Mouse (Mus musculus) lung, postnatal 0 days (tissue): Measurements from ENCODE around the gene Gsx2. TPM values are rescaled to one million over a fixed set of nuclear protein-coding genes. Genes with fewer than 3 reads are reported as not detected.
A peak's percentile ranks its signal among the peaks of the same experiment; 100 is the strongest.

Experiments
- ATAC-seq: fragments of 200-750 bp; cut with Nextera tagmentation; 2 replicates; pipeline ENCODE4 v1.8.0; 2017; ENCODE audit warnings: moderate library complexity
- DNase-seq: peaks from one replicate; pipeline ENCODE4 v3.0.0-alpha.2; 2016; ENCODE audit warnings: low spot score
- H3K27ac ChIP-seq: fragments of 300-500 bp; sonication (generic); 2 replicates; pipeline ENCODE4 v1.5.1; 2014; ENCODE audit warnings: antibody characterized with exemption, mild to moderate bottlenecking, low read length, mixed read lengths
- H3K27me3 ChIP-seq: fragments of 300-500 bp; sonication (generic); replicated peaks from 2 replicates; pipeline ENCODE4 v1.6.1; 2014; ENCODE audit warnings: low read length, mixed read lengths; ENCODE audit not compliant: insufficient read depth
- H3K36me3 ChIP-seq: fragments of 300-500 bp; sonication (generic); 2 replicates; pipeline ENCODE4 v1.6.1; 2014; ENCODE audit warnings: low read length, mixed read lengths; ENCODE audit not compliant: insufficient read depth
- H3K4me1 ChIP-seq: fragments of 300-500 bp; sonication (generic); 2 replicates; pipeline ENCODE4 v1.6.1; 2014; ENCODE audit warnings: antibody characterized with exemption, low read depth, low read length, mixed read lengths; ENCODE audit not compliant: insufficient read depth
- H3K4me2 ChIP-seq: fragments of 300-500 bp; sonication (generic); replicated peaks from 2 replicates; pipeline ENCODE4 v1.6.1; 2014; ENCODE audit warnings: low read depth, mild to moderate bottlenecking, low read length, moderate library complexity, mixed read lengths
- H3K4me3 ChIP-seq: fragments of 300-500 bp; sonication (generic); 2 replicates; pipeline ENCODE4 v1.5.1; 2014; ENCODE audit warnings: low read depth, low read length
- H3K9ac ChIP-seq: fragments of 300-500 bp; sonication (generic); replicated peaks from 2 replicates; pipeline ENCODE4 v1.6.1; 2014; ENCODE audit warnings: low read depth, mild to moderate bottlenecking
- H3K9me3 ChIP-seq: fragments of 300-500 bp; sonication (generic); 2 replicates; pipeline ENCODE4 v1.6.1; 2016; ENCODE audit warnings: low read length, mixed read lengths
- CTCF ChIP-seq: IDR thresholded peaks from 2 replicates; pipeline ENCODE4 v1.5.1; 2016; ENCODE audit warnings: antibody characterized with exemption, mild to moderate bottlenecking
- EP300 ChIP-seq: IDR thresholded peaks from 2 replicates; pipeline ENCODE4 v1.6.1; 2016; ENCODE audit warnings: antibody characterized with exemption, mild to moderate bottlenecking, control low read depth
- WGBS: fragments of 180-500 bp; shearing (Covaris S2); extraction: QIAGEN DNeasy Blood & Tissue Kit; methylation state at CpG from one replicate; pipeline ENCODE4 v1.1.7; 2014; 5-methylcytosine and 5-hydroxymethylcytosine counted together
- polyA plus RNA-seq: library from polyadenylated mRNA; unstranded; fragments of >200 nt; fragmentation: Nextera tagmentation; extraction: Ambion mirVana; gene quantifications from 2 replicates; pipeline ENCODE4 v1.2.1, GENCODE M21; 2015

Gsx2 gene
- polyA plus RNA-seq, 1 experiment from 2014 or later = not detected

- Histone ChIP-seq H3K9me3 (no peaks in the 10 kb centered on the region), H3K36me3 (no peaks in the 10 kb centered on the region), H3K4me3 (no peak overlapping the region), H3K9ac (no peak overlapping the region), H3K27ac (no peak overlapping the region), H3K4me1 (no peaks in the 10 kb centered on the region), H3K4me2 (no peak overlapping the region), H3K27me3 (no peaks in the 10 kb centered on the region)
- TF ChIP-seq CTCF (no peak), EP300 (no peak)
- DNase-seq (no peak), ATAC-seq (no peak)
- 73% methylated on average over 3 of the region's 3 CpGs for WGBS
These were observed 31.1 kb downstream of the Gsx2 start for GRCm38 (mm10) chr5:75106511-75106910.

DNA sequence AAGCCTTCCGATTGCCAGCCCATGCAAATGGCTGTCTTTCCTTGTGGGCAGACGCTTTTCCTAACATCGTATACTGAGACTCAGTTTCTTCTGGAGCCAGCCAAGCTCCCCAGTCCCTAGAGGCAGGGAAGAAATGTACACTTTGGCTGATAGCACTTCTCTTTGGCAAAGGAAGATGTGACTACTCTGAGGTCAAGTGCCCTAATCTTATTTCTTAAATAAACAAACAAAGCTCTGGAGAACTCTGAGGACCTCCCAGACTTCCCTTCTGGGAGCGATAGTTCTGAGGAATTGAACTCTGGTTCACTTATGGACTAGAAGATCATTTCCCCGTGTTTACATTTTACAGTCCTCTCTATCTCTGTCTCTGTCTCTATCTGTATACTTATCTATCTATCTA lies 34.0 kb downstream of the Gsx2 start:
- no peak overlapping the region for H3K4me2 ChIP-seq
- DNase-seq (no peak), ATAC-seq (no peak)
- no peak overlapping the region for H3K4me3 ChIP-seq
- 14% methylated on average over 5 of the region's 5 CpGs for WGBS
- no peaks in the 10 kb centered on the region for H3K36me3 ChIP-seq
- no peak overlapping the region for H3K27ac ChIP-seq
- no peak overlapping the region for H3K9ac ChIP-seq
- no peaks in the 10 kb centered on the region for H3K27me3 ChIP-seq
- no peaks in the 10 kb centered on the region for H3K9me3 ChIP-seq
- H3K4me1 ChIP-seq = no peaks in the 10 kb centered on the region
- TF ChIP-seq EP300 = no peak
- no peak for TF ChIP-seq CTCF

DNA sequence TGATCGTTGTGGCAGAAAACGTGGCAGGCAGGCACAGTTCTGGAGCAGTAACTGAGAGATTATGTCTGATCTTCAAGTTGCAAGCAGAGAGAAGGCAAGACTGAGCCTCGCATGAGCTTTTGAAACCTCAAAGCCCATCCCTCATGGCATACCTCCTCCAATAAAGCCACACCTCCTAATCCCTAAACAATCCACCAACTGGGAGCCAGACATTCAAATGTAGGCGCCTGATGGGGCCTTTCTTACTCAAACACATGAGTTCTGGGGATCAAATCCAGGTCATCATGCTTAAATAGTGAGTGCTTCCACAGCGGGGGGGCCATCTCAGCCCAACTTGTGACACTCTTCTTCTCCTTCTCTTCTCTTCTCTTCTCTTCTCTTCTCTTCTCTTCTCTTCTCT lies 36.4 kb downstream of the Gsx2 start:
- H3K27me3 ChIP-seq = no peaks in the 10 kb centered on the region
- DNase-seq (no peak), ATAC-seq (no peak)
- no peak overlapping the region for H3K4me2 ChIP-seq
- H3K27ac ChIP-seq = no peak overlapping the region
- no peak overlapping the region for H3K9ac ChIP-seq
- H3K9me3 ChIP-seq = no peaks in the 10 kb centered on the region
- 64% methylated on average over 5 of the region's 5 CpGs for WGBS
- no peak overlapping the region for H3K4me3 ChIP-seq
- no peak for TF ChIP-seq EP300
- TF ChIP-seq CTCF = no peak
- no peaks in the 10 kb centered on the region for H3K36me3 ChIP-seq
- no peaks in the 10 kb centered on the region for H3K4me1 ChIP-seq

GRCm38 (mm10) chr5:75118840-75119239 lies 43.4 kb downstream of the Gsx2 start:
- no peak for DNase-seq
- no peak overlapping the region for H3K4me3 ChIP-seq
- no peak overlapping the region for H3K9ac ChIP-seq
- H3K4me1 ChIP-seq = no peaks in the 10 kb centered on the region
- TF ChIP-seq CTCF = peak; percentile 54
- no peak for TF ChIP-seq EP300
- ATAC-seq = no peak
- 57% methylated on average over 7 of the region's 7 CpGs for WGBS
- H3K27me3 ChIP-seq = no peaks in the 10 kb centered on the region
- H3K27ac ChIP-seq = no peak overlapping the region
- no peaks in the 10 kb centered on the region for H3K36me3 ChIP-seq
- no peaks in the 10 kb centered on the region for H3K9me3 ChIP-seq
- no peak overlapping the region for H3K4me2 ChIP-seq

DNA sequence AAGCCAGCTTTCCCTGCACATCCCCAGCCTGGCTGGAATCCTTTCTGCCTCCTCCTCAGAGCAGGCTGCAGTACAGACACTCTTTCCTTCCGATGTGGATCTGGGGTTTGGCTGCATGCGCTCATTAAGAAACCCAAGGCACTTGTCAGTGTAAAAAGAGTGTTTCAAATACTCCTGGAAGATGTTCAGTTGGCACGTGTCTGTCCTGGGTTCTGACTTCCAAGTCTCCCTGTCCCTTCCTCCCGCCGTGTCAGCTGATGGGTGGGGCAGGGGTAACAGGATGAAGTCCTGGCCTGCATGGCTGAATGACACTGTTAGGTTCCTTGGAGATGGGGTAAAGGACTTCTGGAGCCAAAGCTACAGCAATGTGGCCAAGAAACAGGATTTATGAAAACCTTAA lies 46.2 kb downstream of the Gsx2 start:
- Histone ChIP-seq H3K4me1 (no peaks in the 10 kb centered on the region), H3K4me2 (no peak overlapping the region), H3K27me3 (no peaks in the 10 kb centered on the region), H3K36me3 (no peaks in the 10 kb centered on the region), H3K9ac (no peak overlapping the region), H3K27ac (no peak overlapping the region), H3K4me3 (no peak overlapping the region), H3K9me3 (no peaks in the 10 kb centered on the region)
- TF ChIP-seq CTCF (no peak), EP300 (no peak)
- DNase-seq = no peak
- WGBS = 36% methylated on average over 5 of the region's 5 CpGs
- ATAC-seq = no peak

Other genes with a start within 250 kb of the Gsx2 start
- gene Chic2, start 30.8 kb upstream of the Gsx2 start, polyA plus RNA-seq = 52.0 and 56.9 TPM in 2 replicates
- 14.2 and 15.9 TPM in 2 replicates for gene Pdgfra, start 76.7 kb downstream of the Gsx2 start, polyA plus RNA-seq